In the genomic region with DNA sequence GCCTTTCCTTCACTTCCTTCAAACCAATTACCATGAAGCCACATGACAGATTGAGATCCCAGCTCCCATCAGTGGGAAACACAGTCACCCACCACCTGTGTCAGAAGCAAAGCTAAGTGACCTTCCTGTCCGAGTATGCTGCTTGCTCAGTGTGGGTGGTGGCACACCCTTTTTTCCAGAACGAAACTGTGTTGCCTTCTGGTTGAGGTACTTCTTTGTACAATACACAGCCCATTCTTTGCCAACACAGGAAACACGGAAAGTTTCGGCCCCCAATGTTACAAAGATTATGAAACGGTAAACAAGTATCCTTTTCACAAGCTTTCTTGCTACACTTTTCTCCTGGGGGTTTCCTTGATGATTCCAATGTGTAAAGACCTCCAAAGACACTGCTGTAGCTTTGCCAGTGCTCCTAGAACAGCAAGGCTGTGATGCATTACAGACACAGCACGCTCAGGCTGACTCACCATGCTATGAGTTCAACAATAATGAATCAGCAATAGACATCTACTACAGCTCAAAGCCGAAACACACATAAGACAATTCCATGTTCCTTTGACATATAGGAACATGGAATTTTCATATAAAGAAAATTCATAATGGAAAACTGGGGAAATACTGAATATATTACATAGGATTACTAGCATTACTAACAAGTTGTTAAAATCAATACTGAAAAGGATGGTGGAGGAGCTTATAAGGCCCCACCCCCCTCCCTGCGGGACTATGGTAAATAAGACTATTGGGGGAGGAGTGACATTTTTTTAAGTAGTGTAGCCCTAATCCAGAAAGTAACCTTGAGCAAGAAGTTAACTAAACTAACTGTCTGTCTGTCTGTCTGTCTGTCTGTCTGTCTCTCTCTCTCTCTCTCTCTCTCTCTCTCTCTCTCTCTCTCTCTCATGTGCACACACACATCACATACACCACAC, we compare ENCODE assay signal across 22 mouse cellular contexts.
"Had no signal": no experiment of that assay in that cellular context is flagged by ENCODE, and none has a peak within 500 bp of the region (broad histone marks: within the 10 kb centered on the region; RNA-seq: fewer than 3 reads in every experiment).

No protein-coding gene starts in this region.

- DNase-seq: kidney, adult 18-20 months; kidney, postnatal 10 days; kidney, postnatal 36 days; left cerebral cortex, postnatal 4 days; lung, adult 2 months; lung, postnatal 14 days; lung, postnatal 4 days; midbrain, embryonic 14.5 days; right cerebral cortex, adult 18-20 months; right cerebral cortex, postnatal 14 days; right cerebral cortex, postnatal 4 days; thymus, adult 18-20 months; thymus, postnatal 14 days; thymus, postnatal 4 days had no signal

- H3K27me3 ChIP-seq: kidney, embryonic 15.5 days; limb, embryonic 12.5 days; limb, embryonic 15.5 days; neural tube, embryonic 12.5 days; neural tube, embryonic 15.5 days had no signal

- H3K27ac ChIP-seq: kidney, embryonic 15.5 days; limb, embryonic 12.5 days; limb, embryonic 15.5 days; neural tube, embryonic 12.5 days; neural tube, embryonic 15.5 days; stomach, postnatal 0 days had no signal

- H3K4me2 ChIP-seq: kidney, embryonic 15.5 days; limb, embryonic 12.5 days; limb, embryonic 15.5 days; midbrain, embryonic 11.5 days; neural tube, embryonic 12.5 days; neural tube, embryonic 15.5 days had no signal

- H3K36me3 ChIP-seq: kidney, embryonic 15.5 days; limb, embryonic 12.5 days; limb, embryonic 15.5 days; neural tube, embryonic 12.5 days; neural tube, embryonic 15.5 days had no signal

- H3K4me1 ChIP-seq: limb, embryonic 12.5 days; limb, embryonic 15.5 days; neural tube, embryonic 12.5 days had no signal

- H3K4me3 ChIP-seq: kidney, embryonic 15.5 days; limb, embryonic 12.5 days; limb, embryonic 15.5 days; neural tube, embryonic 12.5 days; neural tube, embryonic 15.5 days had no signal

- ATAC-seq: intestine, embryonic 16.5 days had no signal

- H3K9me3 ChIP-seq: limb, embryonic 12.5 days; limb, embryonic 15.5 days had no signal

- H3K9ac ChIP-seq: kidney, embryonic 15.5 days; limb, embryonic 12.5 days; limb, embryonic 15.5 days; neural tube, embryonic 12.5 days; neural tube, embryonic 15.5 days had no signal
